Mouse (Mus musculus) kidney, adult 2 months (tissue): ENCODE data around the gene Tmem9b. TPM values are rescaled to one million over a fixed set of nuclear protein-coding genes. Genes with fewer than 3 reads are reported as not detected.

ENCODE experiments used
- DNase-seq: peaks from one replicate; pipeline ENCODE4 v3.0.0; 2021
- H3K27ac ChIP-seq: fragments of 200-500 bp; 2 replicates; pipeline ENCODE4 v1.5.1; 2012; ENCODE audit warnings: low read depth, low read length, control low read depth, inconsistent platforms; ENCODE audit not compliant: insufficient read depth
- H3K27me3 ChIP-seq: fragments of 200-500 bp; replicated peaks from 2 replicates; pipeline ENCODE4 v1.6.1; 2012; ENCODE audit warnings: mild to moderate bottlenecking, moderate library complexity, low read length, inconsistent platforms; ENCODE audit not compliant: control insufficient read depth, insufficient read depth
- H3K36me3 ChIP-seq: fragments of 200-500 bp; 2 replicates; pipeline ENCODE4 v1.6.1; 2012; ENCODE audit warnings: mild to moderate bottlenecking, moderate library complexity, low read length, inconsistent platforms; ENCODE audit not compliant: control insufficient read depth, insufficient read depth
- H3K4me1 ChIP-seq: fragments of 200-500 bp; 2 replicates; pipeline ENCODE4 v1.6.1; 2011; ENCODE audit warnings: low read length; ENCODE audit not compliant: control insufficient read depth, insufficient read depth
- H3K4me3 ChIP-seq: fragments of 200-500 bp; 2 replicates; pipeline ENCODE4 v1.5.1; 2011; ENCODE audit warnings: mild to moderate bottlenecking, low read depth, low read length, control low read depth; ENCODE audit not compliant: insufficient read depth
- CTCF ChIP-seq: fragments of 200-500 bp; conservative IDR thresholded peaks from 2 replicates; pipeline ENCODE4 v1.5.1; 2011; ENCODE audit warnings: low read depth, mild to moderate bottlenecking, control low read depth, low read length, moderate library complexity, mixed read lengths; ENCODE audit not compliant: insufficient read depth, insufficient read length
- POLR2A ChIP-seq: fragments of 200-500 bp; IDR thresholded peaks from one replicate; pipeline ENCODE4 v1.6.1; 2011; ENCODE audit warnings: low read depth, low read length, control low read depth
- WGBS: fragments of 180-500 bp; shearing (Covaris S2); methylation state at CpG from one replicate; pipeline ENCODE4 v1.1.7; 2018; 5-methylcytosine and 5-hydroxymethylcytosine counted together
- polyA plus RNA-seq: library from polyadenylated mRNA; depleted of rRNA; stranded (reverse); fragments of >200 nt; gene quantifications from 2 replicates; pipeline ENCODE4 v1.2.3, GENCODE M21; 2012; rRNA removed

Gene Tmem9b
- polyA plus RNA-seq, 1 experiment, result 74.5 TPM

GRCm38 (mm10) chr7:109690101-109690500, 62.6 kb downstream of the Tmem9b start:
- Histone ChIP-seq H3K27me3 (no peaks in the 10 kb centered on the region), H3K36me3 (no peaks in the 10 kb centered on the region), H3K4me1 (no peaks in the 10 kb centered on the region), H3K27ac (no peak overlapping the region), H3K4me3 (no peak overlapping the region)
- 94% methylated on average over 3 of the region's 3 CpGs for WGBS
- no peak for DNase-seq
- no peak for TF ChIP-seq CTCF

- Histone ChIP-seq H3K36me3 (no peaks in the 10 kb centered on the region), H3K4me1 (no peaks in the 10 kb centered on the region), H3K27me3 (no peaks in the 10 kb centered on the region), H3K4me3 (no peak overlapping the region), H3K27ac (no peak overlapping the region)
- TF ChIP-seq CTCF (no peak), POLR2A (no peak)
- 50% methylated on average over 9 of the region's 9 CpGs for WGBS
- DNase-seq, result no peak
These were observed 66.0 kb downstream of the Tmem9b start for GRCm38 (mm10) chr7:109686585-109687128.

Other genes starting within 250 kb of the Tmem9b start
- 0.03 and 0.04 TPM in 2 replicates for gene Trim66, start 244.7 kb downstream of the Tmem9b start, polyA plus RNA-seq
- 278 and 374 TPM in 2 replicates for gene Rpl27a, start 233.7 kb downstream of the Tmem9b start, polyA plus RNA-seq
- gene St5, start 49.3 kb downstream of the Tmem9b start, polyA plus RNA-seq, result 39.5 and 47.6 TPM in 2 replicates
- 24.7 and 29.8 TPM in 2 replicates for gene Akip1, start 49.2 kb downstream of the Tmem9b start, polyA plus RNA-seq
- gene BC051019, start 29.0 kb downstream of the Tmem9b start, polyA plus RNA-seq, result 0.08 TPM in 1 of 2 replicates, not detected in the other
- 0.92 and 1.6 TPM in 2 replicates for gene Ascl3, start 21.1 kb downstream of the Tmem9b start, polyA plus RNA-seq
- gene Nrip3, start 29.1 kb upstream of the Tmem9b start, polyA plus RNA-seq, result 1.6 and 1.7 TPM in 2 replicates
- gene Scube2, start 112.8 kb upstream of the Tmem9b start, polyA plus RNA-seq, result 0.28 and 0.37 TPM in 2 replicates
- gene Dennd5a, start 207.6 kb upstream of the Tmem9b start, polyA plus RNA-seq, result 66.6 and 67.6 TPM in 2 replicates
- gene Tmem41b, start 234.1 kb upstream of the Tmem9b start, polyA plus RNA-seq, result 26.2 and 27.1 TPM in 2 replicates